Mouse (Mus musculus) 3134 (cell line): ENCODE results near the gene Ddx25.

Experiments used
- DNase-seq: peaks from one replicate; pipeline ENCODE4 v3.0.0-alpha.2; 2011; ENCODE audit warnings: low spot score; ENCODE audit not compliant: insufficient read length; ENCODE audit errors: extremely low read depth

The Ddx25 gene

DNA sequence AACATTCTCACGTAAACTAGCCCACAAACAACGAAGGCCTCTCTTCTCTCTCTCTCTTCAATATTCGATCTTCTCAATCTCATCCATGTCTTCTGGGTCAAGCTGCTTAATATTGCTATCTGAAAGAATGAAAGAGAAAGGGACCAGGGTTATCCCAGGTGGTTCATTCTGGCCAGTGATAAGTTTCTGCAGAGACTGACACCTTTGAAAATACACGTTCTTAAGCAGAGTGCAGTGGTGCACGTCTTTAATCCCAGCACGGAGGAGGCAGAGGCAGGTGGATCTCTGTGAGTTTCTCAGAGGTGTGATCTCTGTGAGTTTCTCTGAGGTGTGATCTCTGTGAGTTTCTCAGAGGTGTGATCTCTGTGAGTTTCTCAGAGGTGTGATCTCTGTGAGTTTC, 16.4 kb downstream of the Ddx25 start:
- DNase-seq: no peak

DNA sequence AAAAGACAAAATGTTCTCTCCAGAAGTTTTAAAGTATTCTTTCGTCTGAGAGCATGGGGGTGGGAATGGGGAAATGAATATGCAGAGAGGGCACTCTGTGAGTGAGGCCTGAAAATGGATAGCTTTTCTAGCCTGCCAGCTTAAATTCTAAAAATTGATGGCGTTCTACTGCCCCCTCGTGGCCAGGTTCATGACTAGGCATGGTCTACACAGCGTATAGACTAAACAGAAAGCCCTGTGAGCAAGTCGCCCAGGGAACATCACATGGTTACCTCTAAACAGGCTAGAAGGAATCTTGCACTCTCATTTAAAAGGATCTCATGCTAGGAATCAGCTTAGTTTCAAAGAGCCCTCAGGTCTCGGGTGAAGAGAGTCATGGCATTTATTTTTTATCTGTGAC, 16.8 kb downstream of the Ddx25 start:
- DNase-seq: no peak

DNA sequence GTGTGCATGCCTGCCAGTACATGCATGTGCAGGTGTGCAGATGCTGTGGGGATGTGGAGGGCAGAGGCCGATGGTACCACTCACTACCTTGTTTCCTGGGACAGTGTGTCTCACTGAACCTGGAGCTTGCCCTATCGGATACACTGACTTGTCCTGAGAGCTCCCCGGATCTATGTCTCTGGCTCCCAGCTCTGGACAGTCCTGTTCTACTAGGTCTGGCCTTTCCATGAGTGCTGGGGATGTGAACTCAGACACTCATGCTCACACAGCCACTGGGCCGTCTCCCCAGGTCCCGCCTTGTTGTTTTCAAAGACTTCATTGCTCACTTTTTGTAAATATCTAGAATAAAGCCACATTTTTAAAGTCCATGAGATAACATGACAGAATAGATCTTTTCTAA, 17.3 kb downstream of the Ddx25 start:
- DNase-seq: no peak

DNA sequence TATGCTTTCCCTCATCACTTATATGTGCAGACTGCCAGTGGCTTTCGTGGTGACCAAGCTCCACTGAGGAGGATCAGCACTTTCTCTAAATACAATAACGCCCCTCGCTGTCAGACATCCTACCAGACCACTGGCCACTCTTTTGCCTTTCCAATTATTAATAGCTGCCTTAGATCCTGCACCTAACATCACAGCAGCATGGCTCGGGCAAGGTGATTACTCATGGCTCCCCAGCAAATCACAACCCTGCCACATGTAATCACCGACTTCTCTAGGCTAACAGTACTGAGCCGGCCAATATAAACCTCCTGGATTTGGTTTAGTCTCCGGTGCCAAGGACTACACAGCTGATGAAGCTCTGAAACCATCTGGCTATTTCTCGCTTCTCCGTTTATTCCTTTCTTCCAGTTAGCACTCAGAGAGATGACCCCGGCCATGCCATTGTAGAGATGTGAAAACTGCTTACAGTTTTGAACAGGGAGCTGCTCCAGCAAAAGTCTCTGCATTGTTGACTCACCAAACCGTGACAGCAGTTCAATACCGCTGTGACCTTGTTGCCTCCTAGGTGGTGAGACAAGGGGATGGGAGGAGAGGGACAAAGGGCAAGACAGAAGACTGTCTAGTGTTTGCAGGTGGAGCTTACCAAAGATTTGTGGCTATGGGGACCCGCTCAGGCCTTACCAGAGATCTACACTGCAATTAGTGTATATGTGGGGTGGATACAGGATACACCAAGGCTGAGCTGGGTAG, 19.2 kb downstream of the Ddx25 start:
- no peak for DNase-seq

DNA sequence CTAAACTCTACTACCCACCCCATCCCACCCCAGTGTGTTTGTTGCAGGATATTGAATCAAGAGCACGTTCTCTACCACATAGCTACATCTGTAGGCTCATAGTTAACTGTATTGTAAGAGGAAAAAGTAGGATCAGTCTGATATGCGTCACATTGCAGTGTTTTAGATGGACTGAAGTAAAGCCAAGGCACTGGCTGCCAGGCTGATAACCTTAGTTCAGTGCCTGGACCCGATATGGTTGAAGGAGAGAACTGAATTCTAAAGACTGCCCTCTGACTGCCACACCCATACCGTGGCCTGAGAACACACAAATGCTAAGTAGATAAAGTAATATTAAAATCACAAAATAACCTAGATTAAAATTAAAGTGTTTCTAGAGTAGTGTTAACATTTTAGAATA, 22.5 kb downstream of the Ddx25 start:
- no peak for DNase-seq

DNA sequence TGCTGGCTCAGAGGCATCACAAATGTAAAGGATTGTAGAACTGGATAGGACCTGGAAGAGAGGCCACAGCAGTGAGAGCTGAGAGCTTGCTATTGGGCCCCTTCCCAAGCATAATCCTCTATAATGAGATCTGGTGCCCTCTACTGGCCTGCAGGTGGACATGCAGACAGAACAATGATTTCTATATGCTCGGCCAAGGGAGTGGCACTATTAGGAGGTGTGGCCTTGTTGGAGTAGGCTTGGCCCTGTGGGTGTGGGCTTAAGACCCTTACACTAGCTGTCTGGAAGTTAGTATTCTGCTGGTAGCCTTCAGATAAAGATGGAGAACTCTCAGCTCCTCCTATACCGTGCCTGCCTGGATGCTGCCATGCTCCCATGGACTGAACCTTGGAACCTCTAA, 23.2 kb downstream of the Ddx25 start:
- DNase-seq: no peak

DNA sequence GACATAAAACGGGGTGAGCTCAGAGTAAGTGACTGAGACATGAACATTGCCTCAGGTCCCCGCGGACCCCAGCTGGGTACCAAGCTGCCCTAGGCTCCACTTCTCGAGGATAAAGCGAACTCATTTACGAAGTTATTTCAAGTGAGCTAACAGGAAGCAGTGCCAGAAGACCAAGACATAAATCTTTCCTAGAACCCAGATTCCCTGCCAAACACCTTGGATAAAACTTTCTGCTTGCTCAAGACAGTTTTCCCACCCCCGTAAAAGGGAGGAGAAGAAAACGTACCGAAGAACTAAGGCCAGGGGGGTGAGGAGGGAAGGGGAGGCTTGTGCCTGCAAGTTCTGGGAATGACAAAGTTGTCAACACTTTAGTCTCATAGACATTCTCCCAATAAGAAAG, 25.1 kb downstream of the Ddx25 start:
- DNase-seq: no peak

DNA sequence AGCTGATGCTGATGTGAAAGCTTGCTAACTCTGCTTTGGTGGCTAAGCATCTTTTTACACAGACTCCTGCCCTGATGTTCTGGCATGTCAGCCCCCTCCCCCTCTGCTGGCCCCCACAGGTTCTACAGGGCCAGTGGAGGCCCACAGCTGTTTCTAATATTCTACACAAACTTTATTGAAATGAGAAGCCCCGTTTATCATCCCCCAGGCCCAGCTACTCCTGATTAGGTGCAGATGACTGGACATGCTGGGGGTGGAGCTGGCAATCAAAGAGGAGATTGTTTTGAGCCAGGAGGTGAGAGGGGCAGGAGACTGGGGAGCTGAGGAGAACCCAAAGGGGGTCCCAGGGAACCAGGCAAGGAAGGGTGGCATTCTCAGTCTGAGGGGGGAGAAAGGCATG, 28.5 kb downstream of the Ddx25 start:
- no peak for DNase-seq

DNA sequence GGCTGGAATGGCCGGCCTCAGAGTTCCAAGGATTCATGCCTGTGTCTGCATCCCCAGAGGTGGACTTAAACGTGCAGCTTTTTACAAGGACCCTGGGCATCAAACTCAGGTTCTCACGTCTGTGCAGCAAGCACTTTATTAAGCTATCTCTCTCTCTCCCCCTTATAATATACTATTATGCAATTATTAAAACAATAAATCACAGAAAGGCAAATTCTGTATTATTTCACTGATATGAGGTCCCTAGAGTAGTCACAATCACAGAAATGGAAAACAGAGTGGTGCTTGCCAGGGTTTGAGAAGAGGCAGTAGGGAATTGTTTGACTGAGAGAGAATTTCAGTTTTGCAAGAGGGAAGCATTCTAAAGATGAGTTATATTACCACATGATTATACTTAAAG, 29.2 kb downstream of the Ddx25 start:
- no peak for DNase-seq

DNA sequence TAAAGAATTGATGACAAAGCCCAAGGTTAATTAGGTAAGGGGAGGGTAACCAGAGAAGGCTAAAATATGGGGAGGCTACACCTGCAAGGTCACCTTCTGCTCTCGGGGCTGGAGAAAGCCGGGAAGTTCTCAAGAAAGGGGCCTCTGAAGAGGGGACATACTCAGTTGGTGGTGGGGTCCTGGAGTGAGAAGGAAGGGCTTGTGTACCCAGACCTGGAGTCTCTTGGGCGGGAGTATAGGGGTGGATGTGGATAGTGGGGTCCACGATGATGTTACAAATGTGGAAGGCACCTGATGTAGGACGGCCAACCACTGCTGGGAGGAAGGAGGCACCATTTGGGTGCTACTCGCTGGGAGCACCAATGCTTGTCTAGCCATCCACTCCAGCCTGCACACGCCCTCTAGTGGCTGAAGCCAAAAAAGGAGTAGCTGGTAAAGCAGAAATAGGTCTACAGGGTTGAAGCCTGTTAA, 34.4 kb downstream of the Ddx25 start:
- DNase-seq: peak; percentile 48

DNA sequence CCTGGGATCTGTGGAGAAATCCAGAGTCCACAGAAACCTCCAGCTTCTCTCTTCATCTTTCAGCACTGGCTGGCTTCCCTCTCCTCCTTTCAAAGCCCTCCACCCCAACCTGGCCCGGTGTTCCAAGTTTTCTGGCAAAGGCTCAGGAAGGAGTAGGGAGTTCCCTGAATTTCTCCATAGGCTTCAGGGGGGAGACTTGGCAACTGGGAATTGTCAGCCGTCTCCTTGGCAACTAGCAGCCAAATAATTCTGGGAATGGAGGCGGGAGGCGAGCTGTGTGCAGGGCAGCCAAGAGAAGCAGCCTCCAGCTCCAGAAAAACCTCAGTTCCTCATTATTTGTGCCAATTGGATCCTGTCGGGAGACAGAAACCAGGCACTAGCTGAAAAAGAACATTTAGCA, 34.8 kb downstream of the Ddx25 start:
- DNase-seq: peak; percentile 34

DNA sequence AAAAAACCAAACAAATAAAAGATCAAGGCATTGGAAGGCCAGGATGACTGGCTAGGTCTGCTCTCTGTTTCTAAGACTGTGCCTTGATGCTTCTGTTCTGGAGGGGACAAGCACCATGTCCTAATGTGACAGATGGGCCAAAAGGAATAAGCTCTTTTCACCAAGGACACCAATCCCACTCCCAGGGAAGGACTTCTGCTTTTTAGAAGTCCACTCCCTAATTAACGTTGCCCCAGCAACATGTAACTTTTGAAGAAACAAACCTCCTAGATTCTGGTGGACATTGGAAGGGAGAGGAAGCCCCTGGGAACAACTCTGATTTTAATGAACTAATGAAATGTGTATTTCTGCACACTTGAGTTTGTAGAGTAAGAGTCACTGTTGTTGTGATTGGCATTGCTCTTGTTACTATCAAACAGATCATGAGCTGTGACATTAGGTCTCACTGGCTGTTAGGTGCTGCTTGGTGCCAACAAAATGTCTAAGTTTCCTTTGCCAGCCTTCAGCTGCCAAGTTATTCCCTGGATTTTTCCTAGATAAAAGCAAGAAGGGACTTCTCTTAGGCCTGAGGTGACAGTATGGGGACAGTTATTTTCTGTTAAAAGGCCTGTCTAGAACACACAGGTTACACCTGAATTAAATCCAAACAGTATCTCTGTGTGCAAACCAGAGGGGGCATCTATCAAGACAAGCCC, 35.4 kb downstream of the Ddx25 start:
- DNase-seq: no peak

DNA sequence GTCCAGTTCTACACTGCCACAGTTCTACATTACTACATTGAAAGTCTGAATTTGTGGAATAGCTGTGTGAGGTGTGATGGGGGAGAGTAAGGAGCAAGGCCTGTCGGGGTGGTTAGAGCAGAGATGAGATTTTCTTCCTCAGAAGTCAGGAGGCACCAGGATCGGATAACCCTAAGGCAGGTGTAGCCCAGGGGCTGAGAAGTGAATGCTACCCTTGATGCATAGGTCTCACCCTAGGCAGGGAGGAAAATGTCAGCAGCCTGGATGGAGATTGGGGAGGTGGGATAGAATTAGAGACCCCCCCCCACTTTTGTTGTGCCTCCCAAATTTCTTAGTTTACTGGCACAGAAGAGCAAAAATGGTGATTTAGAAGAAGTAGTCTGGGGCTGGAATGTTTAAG, 36.1 kb downstream of the Ddx25 start:
- DNase-seq: no peak

DNA sequence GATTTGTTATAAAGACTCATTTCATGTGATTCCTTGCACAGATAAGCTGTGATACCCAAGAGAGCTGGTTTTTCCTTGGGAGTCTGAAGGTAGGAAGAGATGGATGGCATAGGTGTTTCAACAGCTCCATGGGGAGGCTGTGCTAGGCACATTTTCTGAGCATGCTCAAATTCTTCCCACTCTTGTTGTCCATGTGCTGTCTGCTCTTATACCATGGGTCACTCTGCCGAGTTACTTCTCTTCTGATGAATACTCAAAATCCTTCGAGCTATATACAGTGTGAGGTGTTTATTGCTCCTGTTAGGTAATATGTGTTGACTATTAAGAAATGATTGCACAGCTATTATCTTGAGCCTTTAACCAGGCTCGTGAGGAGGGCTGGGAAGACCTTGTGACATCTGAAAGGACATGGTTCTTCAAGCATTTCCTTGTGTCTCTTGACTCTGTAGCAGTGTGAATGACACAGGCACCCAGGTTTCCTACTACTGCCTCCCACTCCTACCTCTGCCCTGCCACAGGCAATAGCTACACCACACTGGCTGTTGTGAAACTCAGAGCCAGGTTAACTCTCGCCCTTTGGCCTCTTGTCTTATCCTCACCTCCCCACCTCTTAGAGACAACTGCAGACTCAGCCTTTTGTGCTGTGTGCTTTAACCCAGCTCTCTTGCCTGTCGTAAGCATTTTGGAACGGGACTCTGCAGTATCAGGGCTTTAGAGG, 37.5 kb downstream of the Ddx25 start:
- no peak for DNase-seq

DNA sequence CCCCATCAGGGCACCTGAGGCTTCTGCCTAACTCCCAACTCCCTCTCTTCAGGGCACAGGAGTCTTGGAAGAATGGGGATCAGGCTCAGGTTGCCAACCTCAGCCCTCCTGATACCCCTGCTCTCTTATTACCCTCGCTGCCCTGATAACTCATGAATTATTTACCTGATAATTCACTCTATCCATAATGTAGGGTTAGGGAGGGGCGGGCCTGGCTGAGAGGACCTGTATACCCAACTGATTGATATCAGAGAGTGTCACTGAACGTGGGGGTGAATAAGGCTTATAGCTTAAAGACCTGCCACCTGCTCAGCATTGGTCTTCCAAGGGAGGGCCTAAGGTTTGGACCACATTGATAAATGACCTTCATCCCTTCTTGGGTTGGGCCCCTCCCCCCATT, 40.2 kb downstream of the Ddx25 start, which contains the start of gene Gm1113:
Gene Gm1113, minus strand, starts transcription at position 101 of the 400 bp plus-strand sequence.
- DNase-seq: no peak

DNA sequence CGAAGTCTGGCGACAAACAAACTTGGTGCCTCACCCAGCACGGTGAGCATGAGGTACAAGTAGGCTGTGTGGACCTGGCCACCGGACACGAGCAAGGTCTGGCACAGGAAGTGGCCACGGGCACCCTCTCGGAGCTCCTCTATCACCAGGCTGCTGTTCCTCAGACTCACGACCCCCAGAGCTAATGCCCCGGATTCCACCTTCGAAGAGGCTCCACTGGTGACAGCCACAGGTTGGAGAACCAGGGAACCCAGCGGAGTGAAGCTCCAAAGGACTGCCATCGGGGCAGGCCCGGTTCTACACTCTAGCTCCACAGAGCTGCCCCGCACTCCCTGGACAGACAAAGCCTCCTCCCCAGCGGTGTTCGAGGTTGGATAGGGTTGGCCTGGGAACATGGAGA, 41.6 kb downstream of the Ddx25 start:
- no peak for DNase-seq

DNA sequence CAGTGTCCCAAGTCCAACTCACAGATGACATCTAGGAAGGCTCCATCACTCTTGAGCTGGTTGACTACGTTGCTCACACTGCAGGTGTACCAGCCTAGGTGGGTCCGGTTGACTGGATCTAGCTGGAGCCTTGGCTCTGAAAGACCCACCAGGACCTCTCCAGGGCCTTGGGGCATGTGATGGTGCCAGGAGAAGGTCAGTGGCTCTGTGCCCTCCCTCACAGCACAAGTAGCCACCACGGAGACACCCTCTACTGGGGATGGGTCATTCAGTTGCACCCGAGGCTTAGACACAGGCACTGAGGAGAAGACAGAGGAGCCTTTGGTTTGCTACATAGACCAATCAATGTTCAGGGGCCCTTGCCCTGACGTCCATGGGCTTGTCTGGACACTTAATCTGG, 42.1 kb downstream of the Ddx25 start:
- no peak for DNase-seq

DNA sequence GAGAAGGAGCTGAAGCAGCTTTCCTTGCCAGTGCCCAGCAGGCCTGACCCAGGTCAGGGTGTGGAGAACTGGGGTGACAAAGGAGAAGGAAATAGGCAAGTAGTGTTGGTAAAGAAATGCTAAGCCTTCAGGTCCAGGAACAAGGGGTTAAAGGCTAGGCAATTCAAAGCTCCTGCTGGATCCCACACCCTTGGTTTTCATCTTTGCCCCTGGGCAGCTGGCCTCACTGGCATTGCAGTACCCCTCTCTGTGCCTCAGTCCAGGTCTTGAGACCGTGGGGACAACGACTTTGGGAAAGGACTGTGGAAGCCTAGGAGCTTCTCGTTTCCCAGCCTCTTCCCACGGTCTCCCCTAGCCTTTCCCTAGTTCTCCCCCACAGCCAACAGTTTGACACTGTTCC, 44.4 kb downstream of the Ddx25 start:
- DNase-seq: no peak

DNA sequence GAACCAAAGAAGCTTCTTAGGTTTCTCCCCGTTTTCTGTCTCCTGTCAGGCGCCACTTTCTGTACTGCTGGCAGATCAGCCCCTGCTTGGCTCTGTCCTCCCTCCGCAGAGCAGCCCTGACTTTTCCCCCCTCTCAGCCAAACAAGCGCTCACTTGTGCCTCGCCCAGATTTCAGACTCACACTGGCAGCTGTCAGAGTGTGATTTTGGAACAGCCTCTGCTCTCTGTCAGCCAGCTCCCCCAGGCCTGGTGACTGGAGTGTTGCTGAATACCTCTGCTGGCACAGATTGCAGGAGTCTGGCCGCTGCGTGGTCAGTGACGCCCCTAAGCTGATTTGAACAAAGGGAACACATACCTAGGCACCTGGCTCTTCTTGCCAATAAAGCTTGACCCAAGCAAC, 50.1 kb downstream of the Ddx25 start:
- DNase-seq: no peak

DNA sequence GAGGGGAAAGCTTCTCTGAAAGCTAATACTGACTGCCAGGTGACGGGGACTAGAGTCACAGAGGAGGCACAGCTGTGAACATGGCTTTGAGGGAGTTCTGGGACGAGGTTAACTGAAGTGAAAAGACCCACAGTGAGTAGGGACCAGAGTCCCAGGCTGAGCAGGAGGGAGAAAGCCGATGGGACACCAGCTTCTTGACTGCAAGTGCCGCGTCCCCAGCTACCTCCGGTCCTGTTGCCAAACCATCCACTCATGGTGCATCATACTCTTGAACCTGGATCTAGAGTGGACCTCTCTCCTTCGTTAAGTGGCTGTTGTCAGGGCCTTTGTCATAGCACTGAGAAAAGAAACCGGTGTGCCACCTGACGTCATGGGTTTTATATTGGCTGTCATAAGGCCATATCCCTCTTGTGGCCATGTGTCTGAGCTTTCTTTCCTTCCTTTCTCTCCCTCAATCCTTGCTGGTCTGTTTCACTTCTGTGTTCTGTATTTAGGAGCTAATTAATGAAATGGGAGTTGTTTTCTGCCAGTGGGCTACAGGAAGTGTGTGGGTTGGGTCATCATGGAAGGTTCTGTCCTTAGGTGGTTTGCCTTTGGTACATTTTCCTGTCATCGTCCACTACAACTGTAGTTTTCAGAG, 55.8 kb downstream of the Ddx25 start:
- no peak for DNase-seq

DNA sequence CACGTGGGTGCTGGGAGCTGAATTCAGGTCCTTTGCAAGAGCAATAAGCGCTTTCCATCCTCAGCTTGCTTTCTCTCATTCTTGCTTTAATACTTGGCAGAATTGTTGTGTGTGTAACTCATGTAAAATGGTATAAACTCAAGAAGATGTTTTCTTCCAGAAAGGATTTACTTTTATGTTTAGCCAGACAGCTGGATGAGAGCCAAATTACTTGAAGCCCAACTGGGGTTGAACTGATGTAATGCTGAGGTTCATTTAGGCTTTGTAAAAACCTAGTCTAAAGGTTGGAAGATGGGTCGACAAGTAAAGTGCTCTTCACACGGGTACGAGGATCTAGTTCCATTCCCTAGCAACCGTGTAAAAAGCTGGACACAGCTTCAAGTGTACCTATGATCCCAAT, 58.4 kb downstream of the Ddx25 start:
- no peak for DNase-seq
